Mouse (Mus musculus) fibroblast of lung, adult 2 months (primary cell): ENCODE measurements around the gene Shroom3.

Experiments
- DNase-seq: peaks from one replicate; pipeline ENCODE4 v3.0.0-alpha.2; 2011; ENCODE audit warnings: low read depth

Gene Shroom3

GRCm38 (mm10) chr5:92698131-92698836 is 15.0 kb downstream of the Shroom3 start:
- no peak for DNase-seq

DNA sequence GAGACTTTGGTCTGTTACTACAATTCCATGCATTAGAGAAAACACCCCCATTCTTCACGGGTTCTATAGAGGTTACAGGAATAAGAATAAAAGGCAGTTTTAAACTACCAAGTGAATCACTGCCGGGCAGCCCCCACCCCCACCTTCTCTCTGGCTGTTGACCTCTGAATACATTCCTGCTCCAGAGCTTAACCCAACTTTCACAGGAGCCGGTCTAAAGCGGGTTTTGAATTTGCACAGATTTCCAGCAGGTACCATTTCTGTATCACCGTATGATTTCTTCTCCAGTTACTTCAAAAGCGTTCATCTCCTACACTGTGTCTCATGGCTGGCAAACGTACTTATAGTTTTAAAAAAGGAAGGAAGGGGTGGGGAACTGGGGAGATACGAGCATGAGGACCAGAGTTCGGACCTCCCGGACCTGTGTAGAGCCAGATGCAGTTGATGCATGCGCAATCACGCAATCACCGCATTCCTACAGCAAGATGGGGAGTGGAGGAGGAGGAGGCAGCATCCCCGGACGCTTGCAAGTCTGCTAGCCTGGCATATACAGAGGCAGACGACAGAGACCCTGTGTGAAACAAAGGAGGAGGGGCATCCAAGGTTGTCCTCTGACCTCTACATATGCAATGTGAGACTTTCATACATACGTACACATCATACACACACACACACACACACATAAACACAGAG is 15.7 kb downstream of the Shroom3 start:
- DNase-seq: no peak

- DNase-seq: no peak
Observed at GRCm38 (mm10) chr5:92701750-92702149, 18.5 kb downstream of the Shroom3 start.

- no peak for DNase-seq
Observed at GRCm38 (mm10) chr5:92703671-92704070, 20.4 kb downstream of the Shroom3 start.

DNA sequence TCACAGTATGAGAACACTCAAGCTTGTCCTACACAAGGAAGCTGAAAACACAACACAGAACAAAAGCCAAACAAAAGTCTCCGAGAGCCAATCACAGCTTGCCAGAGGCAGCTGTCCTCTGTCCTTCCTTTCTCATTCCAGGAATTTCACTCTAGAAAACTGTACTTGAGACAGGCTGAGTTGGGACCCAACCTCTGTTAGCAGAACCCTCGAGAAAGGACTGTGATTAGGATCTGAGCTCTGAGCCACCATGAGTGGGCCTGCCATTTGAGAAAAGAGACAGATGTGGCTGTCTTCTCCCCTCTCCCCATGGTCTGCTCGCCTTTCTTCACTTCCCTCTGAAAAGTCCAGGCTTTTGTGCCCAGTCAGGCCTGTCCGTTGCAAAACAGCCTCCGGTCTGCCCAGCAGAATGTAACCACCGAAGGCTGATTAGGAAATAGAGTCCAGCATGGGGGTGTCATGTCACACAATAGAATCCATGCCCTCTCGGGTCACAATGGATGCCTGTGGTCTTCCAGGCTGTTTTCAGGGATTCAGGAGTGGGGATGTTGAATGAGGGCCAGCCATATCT is 24.8 kb downstream of the Shroom3 start:
- DNase-seq: peak; percentile 64

- DNase-seq: no peak
Observed at GRCm38 (mm10) chr5:92710779-92711178, 27.5 kb downstream of the Shroom3 start.

DNA sequence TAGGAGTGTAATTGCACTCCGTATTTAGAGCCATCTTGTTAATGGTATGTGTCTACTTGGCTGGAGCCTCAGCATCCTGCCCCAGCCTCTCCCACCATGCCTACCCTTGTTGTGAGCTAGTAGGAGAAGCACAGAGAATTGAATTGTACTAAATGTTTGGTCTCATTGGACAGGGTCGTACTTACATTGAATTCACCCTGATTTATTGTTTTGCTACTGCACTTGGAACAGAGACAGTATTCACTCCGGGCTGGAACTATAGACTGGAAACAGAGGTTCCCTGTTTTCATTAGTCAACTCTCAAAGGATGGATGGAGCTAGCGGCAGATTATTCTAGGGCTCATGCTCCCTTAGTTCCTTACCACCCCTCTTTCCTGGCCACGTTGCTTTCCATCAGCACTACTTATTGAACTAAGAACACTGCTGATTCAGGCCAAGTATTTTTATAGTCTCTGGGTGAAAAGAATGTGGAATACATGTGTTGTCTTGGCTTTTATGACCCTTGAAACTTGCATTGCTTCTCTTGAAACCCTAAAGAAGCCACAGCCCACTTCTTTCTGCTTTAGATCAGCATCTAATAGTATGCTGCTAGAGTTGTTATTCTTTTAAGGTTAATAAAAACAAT is 28.5 kb downstream of the Shroom3 start:
- DNase-seq: no peak

DNA sequence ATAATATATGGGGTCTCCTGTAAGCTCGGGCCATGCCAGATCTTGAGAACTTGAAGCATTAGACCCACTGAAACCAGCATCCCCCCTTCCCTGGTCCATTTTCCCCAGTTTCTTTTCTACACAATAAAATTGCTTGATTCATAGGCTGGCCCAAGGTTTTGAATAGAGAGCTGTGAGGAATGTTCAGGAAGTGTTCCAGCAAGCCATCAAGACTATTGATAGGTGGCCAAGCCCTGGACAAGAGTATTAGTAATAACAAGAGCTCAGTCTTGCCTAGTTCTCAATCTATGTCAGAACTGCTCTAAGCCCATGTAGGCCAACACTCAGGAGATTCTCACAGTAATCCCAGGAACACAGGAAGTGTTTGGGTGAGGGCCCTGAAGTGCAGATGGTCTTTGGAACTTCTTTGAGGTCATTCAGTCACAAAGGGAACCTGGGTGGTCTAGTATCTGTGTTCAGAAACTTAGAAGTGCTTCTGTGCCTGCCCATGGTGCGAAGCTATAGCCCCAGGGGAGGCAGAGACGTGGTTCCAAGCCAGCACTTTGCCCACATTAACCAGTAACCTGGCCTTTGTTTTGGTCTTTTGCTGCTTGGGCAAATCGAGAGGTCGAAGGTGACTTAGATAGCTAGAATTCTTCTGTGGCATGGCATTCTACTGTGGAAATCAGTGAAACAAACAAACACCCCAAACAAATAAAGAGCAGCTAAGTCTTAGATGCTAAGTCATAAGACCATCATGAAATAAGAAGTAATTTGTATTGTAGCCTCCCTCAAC is 29.6 kb downstream of the Shroom3 start:
- no peak for DNase-seq

DNA sequence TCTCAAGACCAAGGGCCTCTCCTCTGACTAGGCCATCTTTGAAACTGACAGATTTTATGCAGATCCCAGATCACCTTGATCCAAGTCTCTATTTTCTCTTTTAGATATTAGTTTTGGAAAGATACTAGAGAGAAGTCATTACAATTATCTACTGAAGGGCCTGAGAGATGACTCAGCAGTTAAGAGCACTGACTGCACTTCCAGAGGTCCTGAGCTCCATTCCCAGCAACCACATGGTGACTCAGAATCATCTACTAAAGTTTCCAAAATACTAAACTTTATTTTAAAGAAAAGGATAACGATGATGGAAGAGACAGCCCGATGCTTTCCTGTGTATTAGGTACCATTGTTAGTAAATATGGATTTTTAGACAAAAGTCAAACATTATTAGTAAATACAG is 31.7 kb downstream of the Shroom3 start:
- no peak for DNase-seq

GRCm38 (mm10) chr5:92715319-92715718 is 32.1 kb downstream of the Shroom3 start:
- no peak for DNase-seq

DNA sequence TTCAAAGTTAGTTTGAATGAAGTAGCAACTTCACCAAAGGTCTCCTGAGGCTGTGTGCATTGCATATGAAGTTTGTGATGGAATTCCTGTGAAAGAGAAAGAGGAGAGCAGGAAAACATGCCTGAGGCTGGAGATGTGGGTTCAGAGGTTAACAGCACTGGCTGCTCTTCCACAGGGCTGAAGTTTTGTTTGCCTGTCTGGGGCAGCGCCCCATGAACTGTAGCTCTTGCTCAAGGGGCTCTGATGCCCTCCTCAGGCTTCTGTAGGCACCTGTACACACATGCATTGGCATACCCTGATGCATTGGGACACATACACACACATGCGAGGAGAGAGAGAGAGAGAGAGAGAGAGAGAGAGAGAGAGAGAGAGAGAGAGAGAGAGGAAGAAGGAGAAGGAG is 32.7 kb downstream of the Shroom3 start:
- no peak for DNase-seq

DNA sequence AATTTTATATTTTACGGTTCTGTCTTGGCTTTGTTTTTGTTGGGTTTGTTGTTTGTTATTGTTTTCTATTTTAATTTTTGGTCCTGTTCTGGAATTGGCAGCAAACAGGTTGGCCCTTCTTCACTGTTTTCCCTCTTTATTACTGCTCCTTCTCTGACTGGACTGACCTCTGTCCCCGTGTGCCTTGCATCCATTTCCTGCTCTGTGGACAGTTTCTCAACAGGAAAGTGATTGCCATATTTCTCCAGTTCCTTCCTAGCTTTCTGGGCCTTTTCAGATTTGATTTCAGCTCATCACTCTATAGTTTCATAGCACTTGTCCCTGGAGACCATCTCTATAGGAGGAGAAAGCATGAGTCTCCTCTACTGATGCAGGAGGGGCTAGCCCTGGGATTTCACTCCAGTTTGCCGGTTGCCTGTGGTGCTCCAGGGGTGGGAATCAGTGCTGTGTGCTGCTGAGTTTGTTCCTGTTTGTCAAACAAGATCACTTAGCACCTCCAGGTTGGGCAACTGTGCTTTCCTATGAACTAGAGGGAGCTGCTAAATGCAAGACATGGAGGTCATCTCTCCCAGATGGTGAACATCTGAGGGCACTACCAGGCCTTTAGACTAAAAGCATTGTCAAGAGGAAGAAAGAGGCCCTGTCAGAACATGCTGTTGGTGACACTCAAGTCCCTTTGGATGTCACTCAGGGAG is 34.6 kb downstream of the Shroom3 start:
- no peak for DNase-seq

DNA sequence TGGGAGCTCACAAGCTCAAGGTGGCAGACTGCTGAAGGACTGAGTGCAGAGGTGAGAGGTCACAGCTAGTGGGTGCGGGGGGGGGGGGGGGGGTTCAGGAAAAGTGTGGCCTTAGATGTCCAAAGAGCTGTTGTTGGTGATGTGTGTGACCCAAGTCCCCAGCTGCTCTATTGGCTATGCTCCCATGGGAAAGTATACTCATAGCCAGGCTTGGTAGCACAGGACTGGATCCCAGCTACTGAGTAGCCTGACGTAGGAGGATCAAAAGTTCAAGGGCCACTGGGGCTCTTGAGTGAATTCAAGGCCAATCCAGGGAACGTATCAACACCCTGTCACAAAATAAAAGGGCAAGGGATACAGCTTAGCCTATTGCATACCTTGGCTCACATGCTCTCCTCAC is 35.6 kb downstream of the Shroom3 start:
- no peak for DNase-seq

DNA sequence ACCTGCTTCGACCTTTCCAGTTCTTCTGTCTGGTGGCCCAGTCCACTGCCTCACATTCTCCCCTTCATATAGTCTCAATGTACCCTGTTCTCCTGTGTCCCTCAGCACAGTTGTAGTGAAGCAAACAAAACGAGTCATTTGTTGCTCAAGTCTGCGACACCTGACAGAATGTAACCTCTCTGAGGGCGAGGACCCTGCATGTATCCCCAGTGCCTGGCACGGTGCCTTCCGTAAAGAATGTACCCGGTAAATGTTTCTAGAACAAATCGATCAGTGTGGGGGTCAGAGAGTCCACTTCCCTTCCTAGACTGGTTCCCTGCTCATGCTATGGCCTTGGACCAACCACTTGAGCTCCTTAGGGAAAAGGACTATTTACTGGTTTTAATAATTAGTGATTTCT is 38.4 kb downstream of the Shroom3 start:
- DNase-seq: no peak

- no peak for DNase-seq
Observed at GRCm38 (mm10) chr5:92725935-92726334, 42.7 kb downstream of the Shroom3 start.

GRCm38 (mm10) chr5:92728252-92728828 is 45.1 kb downstream of the Shroom3 start:
- DNase-seq: no peak

DNA sequence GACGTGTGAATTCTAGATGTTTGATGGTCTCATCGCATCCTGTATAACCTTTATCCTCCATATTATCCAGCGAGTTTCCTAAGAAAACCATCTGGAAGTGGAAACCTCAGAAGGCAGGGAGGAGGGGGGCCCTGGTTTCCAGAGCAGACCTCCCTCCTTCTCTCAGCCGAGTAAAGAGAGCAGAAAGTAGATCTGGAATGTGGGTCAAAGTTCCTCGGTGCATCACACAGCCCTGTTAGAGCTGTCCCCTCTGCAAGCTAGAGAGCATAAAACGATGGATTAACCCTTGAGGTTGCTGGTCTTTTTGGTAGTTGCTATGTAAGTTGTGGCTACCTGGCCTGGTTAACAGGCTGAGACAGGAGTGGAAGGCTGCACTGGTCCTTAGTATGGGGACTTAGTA is 46.0 kb downstream of the Shroom3 start:
- no peak for DNase-seq

- no peak for DNase-seq
Observed at GRCm38 (mm10) chr5:92741802-92742201, 58.6 kb downstream of the Shroom3 start.

DNA sequence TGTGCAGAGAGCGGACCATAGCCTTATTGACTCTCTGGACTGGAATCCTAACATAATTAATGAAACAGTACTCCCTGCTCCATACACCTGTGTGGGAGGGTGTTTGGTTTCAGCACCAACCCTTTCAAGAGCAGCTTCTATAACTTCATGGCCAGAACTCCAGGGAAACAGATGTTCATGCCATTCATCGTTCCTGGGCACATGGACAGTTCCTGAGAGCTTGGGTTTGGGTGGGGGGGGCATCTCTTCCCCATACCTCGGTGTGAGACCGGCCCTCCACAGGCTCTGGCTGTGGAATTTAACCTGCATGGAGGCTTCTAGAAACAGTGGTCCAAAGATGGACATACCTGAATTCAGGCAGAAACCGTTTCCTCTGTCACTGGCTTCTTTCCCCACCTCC is 59.5 kb downstream of the Shroom3 start:
- DNase-seq: no peak

GRCm38 (mm10) chr5:92745390-92746253 is 62.4 kb downstream of the Shroom3 start:
- DNase-seq: no peak
